Mouse (Mus musculus): ENCODE data around the gene Zswim5. TPM values are rescaled to one million over a fixed set of nuclear protein-coding genes. Genes with fewer than 3 reads are reported as not detected.
"Not testable (repeated sequence)": the region's sequence is repeated elsewhere in the genome, so short reads cannot be mapped to it uniquely, and the experiment has no call there.

Gene Zswim5
- total RNA-seq (2021) = 10 to 100 TPM; 12.2 to 14.0 TPM
- long read RNA-seq, partial matches to known transcripts = 1 of 2 reads
- long read RNA-seq, other reads (novel, unspliced or antisense) = 1 of 2 reads

- DNase-seq (ENCODE audit: low spot score in 2 of 2) = peak; percentile 75 to 84
Measured at GRCm38 (mm10) chr4:116876995-116877728, at the start of gene Zswim5. Gene Zswim5, plus strand, starts transcription at chr4:116877376.

- peak; percentile 26 to 36 for DNase-seq (ENCODE audit: low spot score in 2 of 2)
Measured at GRCm38 (mm10) chr4:116827819-116828218, 49.4 kb upstream of the Zswim5 start.

- DNase-seq (ENCODE audit: low spot score in 2 of 2) = no peak
Measured at GRCm38 (mm10) chr4:116829364-116830069, 47.7 kb upstream of the Zswim5 start.

- peak in 1 of 2 experiments; percentile 28 for DNase-seq (ENCODE audit: low spot score in 2 of 2)
Measured at GRCm38 (mm10) chr4:116830070-116830368, 47.2 kb upstream of the Zswim5 start.

GRCm38 (mm10) chr4:116838999-116839398 is 38.2 kb upstream of the Zswim5 start:
- DNase-seq (ENCODE audit: low spot score in 2 of 2) = no peak

GRCm38 (mm10) chr4:116840096-116840495 is 37.1 kb upstream of the Zswim5 start:
- DNase-seq (ENCODE audit: low spot score in 2 of 2) = not testable (repeated sequence)

GRCm38 (mm10) chr4:116840841-116841240 is 36.3 kb upstream of the Zswim5 start:
- DNase-seq (ENCODE audit: low spot score in 2 of 2) = no peak

- DNase-seq (ENCODE audit: low spot score in 2 of 2) = no peak
Measured at GRCm38 (mm10) chr4:116844324-116844723, 32.9 kb upstream of the Zswim5 start.

- no peak for DNase-seq (ENCODE audit: low spot score in 2 of 2)
Measured at GRCm38 (mm10) chr4:116849901-116850300, 27.3 kb upstream of the Zswim5 start.

- DNase-seq (ENCODE audit: low spot score in 2 of 2) = no peak
Measured at GRCm38 (mm10) chr4:116854286-116854685, 22.9 kb upstream of the Zswim5 start.

GRCm38 (mm10) chr4:116857203-116857602 is 20.0 kb upstream of the Zswim5 start:
- DNase-seq (ENCODE audit: low spot score in 2 of 2) = no peak

- DNase-seq (ENCODE audit: low spot score in 2 of 2) = no peak
Measured at GRCm38 (mm10) chr4:116859711-116860110, 17.5 kb upstream of the Zswim5 start.

GRCm38 (mm10) chr4:116862023-116862422 is 15.2 kb upstream of the Zswim5 start:
- no peak for DNase-seq (ENCODE audit: low spot score in 2 of 2)

GRCm38 (mm10) chr4:116869898-116870297 is 7.3 kb upstream of the Zswim5 start:
- no peak for DNase-seq (ENCODE audit: low spot score in 2 of 2)

- no peak for DNase-seq (ENCODE audit: low spot score in 2 of 2)
Measured at GRCm38 (mm10) chr4:116874595-116874994, 2.6 kb upstream of the Zswim5 start.

GRCm38 (mm10) chr4:116876630-116876994 is 564 bp upstream of the Zswim5 start:
- peak; percentile 57 to 60 for DNase-seq (ENCODE audit: low spot score in 2 of 2)

GRCm38 (mm10) chr4:116877729-116878321 is 649 bp downstream of the Zswim5 start:
- peak; percentile 59 to 65 for DNase-seq (ENCODE audit: low spot score in 2 of 2)

- peak; percentile 67 to 71 for DNase-seq (ENCODE audit: low spot score in 2 of 2)
Measured at GRCm38 (mm10) chr4:116878491-116878890, 1.3 kb downstream of the Zswim5 start.

- no peak for DNase-seq (ENCODE audit: low spot score in 2 of 2)
Measured at GRCm38 (mm10) chr4:116882679-116883078, 5.5 kb downstream of the Zswim5 start.

GRCm38 (mm10) chr4:116894200-116895080 is 17.3 kb downstream of the Zswim5 start:
- DNase-seq (ENCODE audit: low spot score in 2 of 2) = no peak

GRCm38 (mm10) chr4:116910489-116911181 is 33.5 kb downstream of the Zswim5 start:
- no peak for DNase-seq (ENCODE audit: low spot score in 2 of 2)

All from layer of hippocampus, postnatal 10 days (tissue).